Mouse (Mus musculus) B cell, adult 2 months (primary cell): ENCODE measurements around the gene Vps33b.
"Not testable (repeated sequence)": the region's sequence is repeated elsewhere in the genome, so short reads cannot be mapped to it uniquely, and the experiment has no call there.

ENCODE experiments used
- DNase-seq, 2 experiments: peaks; one replicate each; pipeline ENCODE4 v3.0.0; 2022

The Vps33b gene

DNA sequence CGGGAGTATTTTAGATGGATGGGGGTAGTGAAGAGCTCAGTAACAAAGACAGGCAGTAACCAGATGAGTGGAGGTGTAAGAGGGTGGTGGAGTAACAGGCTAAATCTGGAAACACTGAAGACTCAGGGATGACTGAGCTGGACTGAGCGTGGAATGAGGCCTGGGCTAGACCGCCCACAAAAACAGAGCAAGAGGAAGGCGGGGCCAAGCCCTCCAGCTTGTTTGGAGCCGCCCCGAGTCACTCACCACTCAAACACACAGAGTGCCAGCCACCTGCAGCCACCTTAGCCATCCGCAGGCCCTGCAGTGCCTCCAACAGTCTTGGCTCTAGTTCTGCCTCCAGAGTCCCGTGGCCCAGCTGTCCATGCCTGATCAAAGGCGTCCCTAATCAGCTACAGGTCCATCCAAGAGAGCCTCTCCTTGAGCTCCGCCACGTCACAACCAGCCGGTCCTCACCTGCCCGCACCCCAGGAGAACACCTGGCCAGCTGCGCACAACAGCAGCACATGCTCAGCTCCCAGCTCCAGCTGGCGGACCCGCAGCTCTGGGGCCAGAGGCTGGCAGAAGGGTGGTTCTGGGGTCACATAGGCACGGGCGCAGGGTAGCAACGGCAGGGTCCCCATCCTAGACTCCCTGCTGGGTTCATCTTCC is 50.5 kb downstream of the Vps33b start:
- DNase-seq = no peak

DNA sequence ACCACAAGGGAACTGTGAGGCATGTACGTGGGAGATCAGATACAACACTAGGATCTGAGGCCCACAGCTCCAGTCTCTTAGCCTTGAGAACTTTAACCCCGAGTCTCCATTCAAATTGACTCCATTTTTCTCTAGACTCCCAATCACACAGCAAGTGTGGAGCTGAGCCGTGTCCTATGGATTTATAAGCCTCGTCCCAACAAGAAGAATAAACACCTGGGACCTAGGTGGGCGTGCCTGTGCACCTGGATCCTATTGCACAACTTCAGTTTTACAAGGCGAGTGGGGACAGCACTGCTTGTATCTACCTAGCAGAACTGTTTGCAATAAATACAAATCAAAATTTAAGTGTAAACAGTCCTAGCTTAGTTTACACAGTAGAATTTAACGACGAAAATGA is 53.9 kb downstream of the Vps33b start:
- DNase-seq = no peak

DNA sequence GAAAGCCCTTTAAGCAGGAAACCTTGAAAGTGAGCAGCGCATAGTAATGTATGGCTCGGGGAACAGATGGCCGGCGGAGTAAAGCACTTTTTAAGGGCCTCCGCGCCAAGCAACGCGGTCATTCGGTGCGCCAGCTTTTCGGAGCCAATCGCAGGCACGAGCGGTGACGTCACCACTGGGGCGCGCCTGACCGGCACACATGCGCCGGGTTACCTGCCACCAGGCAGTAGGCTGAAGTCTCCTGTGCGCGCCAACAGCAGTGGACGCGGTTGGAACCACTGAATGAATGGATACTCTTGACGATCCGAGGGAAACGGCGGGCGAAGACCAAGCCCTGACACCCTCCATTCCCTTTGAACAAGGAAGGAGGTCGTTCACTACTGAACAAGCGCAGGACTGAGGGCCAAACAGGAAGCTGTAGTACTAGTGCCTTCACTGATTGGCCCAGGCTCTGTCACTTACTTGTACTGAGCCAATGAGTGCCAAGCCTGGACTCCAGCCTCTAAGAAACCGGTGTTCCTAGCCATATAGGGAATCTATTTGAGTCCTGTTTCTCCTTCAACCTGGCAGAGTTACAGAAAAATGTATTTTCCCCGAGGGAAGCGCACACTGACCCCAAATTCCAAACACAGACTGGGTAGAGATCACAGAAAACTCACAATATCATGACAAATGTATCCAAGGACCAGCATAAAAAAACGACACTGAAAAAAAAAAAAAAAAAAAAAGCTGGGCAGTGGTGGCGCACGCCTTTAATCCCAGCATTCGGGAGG is 54.8 kb downstream of the Vps33b start, which contains the start of gene Rccd1:
Gene Rccd1 (minus strand): TSS at position 412 of the 773 bp plus-strand sequence.
- DNase-seq = peak; percentile 96

DNA sequence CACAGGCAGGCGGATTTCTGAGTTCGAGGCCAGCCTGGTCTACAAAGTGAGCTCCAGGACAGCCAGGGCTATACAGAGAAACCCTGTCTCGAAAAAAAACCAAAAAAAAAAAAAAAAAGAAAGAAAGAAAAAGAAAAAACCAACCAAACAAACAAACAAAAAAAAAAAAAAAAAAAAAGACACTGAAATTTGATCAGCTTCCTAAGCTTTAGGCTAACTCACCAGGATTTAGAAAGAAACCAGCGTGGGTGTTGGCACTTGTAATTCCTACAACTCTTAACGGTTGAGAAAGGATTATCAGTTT is 55.3 kb downstream of the Vps33b start:
- not testable (repeated sequence) for DNase-seq

DNA sequence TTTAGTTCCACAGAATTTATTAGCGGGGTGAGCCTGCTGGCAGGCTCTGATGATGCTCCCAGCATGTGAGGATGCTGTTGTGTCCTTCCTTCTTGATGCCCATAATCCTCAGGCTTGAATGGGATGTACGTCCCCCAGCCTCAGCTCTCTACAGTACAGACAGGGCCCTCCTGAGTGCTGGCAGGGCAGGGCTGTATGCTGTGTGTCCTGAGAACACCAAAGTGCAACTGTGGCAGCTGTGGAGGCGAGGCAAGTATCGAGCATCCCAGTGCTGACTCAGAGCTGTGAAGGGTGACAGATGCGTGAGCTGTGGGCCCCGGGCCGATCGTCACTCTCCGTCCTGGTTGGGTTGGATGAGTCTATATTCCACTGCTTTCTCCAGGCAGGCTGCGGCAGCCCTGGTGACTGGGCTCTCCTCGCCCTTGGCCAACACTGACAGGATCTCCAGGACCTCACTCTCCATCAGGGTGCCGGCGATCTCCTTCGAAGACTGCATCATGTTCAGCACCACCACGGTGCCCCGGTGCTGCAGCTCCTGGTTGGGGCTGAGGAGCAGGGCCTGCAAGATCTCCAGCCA is 55.9 kb downstream of the Vps33b start:
- DNase-seq = no peak

DNA sequence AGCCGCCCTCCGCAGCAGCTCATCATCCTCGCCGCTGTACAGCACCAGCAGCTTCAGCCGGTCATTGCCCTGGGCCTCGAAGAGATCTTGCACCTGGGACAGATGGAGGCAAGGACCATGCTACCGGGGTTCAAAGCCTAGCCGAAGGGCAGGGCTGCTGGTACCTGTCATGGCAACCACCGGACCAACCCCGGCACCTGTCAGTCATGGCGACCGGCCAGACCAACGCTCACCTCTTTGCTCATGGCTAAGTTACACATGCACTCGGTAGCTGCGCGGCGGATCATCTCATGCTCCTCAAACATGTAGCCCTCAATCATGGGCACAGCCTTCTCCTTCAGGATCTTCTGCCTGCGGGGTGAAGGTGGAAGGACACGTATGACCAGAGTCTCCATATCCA is 56.6 kb downstream of the Vps33b start:
- DNase-seq = no peak

DNA sequence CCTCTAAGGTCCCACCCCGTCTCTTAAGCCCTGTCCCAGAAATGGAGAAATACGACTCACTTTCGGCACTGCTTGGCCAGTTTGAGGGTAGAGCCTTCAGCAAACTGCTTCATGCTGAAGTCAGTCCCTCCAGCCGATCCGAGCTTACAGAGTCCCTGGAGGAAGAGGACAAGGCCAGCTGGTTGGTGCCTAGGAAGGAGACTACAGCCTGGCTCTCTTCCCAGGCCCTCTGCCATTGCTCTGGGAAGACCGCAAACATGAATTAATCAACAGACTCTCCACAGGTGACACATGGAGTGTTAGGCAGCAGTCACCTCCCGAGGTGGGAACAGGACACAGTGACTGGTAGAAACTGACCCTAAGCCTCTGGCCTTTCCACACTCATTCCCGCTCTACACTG is 60.8 kb downstream of the Vps33b start:
- DNase-seq = no peak

DNA sequence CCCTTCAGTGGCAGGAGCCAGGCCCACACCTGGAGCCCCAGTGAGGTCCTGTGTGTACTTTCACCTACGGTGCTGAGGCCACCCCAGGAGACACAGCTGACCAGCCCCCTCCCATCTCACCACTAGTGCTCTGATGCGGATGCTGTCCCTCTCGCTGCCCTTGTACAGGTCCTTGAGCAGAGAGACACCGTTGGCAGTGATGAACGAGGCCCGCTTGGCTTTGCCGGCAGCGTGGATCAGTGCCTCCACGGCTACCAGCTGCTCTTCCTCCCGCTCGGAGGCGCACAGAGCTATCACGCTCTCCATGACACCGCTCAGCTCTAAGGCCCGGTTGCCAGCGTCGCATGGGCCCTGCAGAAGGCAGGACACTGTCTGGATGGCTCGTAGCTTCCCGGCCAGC is 62.0 kb downstream of the Vps33b start:
- DNase-seq = no peak

DNA sequence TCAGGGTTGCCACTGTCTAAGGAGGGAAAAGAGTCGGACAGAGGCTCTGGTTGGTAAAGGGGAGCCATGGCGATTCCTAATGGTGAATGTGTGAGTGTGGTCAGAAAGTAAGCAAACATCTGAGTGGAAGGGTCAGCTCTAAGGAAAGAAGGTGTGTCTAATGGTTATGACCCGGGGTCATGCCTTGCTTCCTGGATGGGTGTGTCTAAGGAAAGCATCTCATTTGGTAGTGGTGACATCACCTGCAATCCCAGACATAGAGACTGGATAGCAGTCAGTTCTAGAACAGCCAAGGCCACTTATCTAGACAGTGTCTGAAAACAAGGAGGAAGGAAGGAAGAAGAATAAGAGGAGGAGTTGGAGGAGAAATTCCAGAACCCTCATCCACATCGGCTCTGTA is 65.4 kb downstream of the Vps33b start:
- no peak for DNase-seq

DNA sequence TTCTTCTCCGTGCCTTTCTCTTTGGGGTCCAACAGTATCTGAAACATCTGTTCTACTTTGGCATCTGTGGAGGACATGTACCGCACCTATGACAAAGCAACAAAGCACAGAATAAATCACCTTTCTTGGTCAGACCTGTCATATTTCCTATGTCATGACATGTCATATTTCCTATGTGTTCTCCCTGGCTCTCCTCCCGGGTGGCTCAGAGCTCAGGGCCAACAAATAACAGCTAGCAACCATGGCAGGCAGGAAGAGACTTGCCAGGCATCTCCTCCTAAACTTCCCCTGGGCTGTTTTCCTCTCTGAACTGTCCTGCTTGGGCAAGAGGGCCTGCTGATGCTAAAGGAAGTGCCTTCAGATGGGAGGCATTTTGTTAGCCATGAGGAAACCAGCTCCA is 67.5 kb downstream of the Vps33b start:
- DNase-seq = no peak

DNA sequence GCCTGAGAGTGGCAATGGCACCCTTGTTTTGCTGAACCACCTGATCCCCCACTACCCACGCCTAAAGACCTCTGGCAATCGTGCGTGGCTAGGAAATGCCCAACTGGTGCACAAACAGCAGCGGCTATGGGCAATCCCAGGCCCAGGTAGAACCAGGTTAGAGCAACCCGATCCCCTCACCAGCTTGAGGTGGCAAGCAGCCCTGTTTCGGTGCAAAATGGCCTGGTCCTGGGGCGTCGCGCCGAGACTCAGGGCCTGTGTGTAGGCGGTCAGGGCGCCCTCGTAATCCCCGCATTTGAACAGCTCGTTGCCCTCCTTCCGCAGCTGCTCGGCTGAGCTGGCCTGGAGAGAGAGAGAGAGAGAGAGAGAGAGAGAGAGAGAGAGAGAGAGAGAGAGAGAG is 69.9 kb downstream of the Vps33b start:
- DNase-seq = peak; percentile 25 to 32

DNA sequence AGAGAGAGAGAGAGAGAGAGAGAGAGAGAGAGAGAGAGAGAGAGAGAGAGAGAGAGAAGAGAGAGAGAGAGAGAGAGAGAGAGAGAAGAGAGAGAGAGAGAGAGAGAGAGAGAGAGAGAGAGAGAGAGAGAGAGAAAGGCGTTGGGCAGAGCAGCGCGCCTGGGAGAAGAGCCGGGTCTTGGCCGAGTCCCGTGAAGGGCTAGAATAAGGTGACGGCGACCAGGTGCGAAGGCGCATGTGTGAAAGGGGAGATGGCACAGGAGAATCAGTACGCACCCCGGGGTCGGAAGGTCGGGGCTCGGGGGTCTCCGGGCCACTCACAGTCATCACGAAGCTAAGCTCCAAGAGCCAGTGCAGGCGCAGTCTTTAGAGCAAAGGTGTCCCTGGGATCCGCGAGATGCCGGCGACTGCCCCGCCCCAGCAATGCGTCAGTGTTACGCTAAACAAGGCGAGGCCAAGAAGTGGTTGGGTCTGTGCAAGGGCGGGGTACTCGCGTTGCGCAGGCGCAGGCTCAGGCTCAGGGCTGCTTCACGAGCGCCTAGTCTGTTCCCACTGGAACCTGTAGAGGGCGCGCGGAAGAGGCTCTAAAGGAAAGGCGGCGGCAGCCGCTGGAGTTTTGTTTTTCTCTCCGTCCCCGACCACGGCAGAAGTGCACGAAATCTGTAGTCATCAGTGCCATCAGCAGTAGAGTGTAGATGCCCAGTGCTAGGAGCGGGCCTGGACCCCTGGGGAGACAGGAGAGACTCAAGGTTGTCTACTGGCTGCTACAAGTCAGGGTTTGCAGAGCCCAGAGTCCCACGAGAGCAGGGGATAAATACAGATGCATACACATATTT is 70.6 kb downstream of the Vps33b start:
- DNase-seq = peak; percentile 96

DNA sequence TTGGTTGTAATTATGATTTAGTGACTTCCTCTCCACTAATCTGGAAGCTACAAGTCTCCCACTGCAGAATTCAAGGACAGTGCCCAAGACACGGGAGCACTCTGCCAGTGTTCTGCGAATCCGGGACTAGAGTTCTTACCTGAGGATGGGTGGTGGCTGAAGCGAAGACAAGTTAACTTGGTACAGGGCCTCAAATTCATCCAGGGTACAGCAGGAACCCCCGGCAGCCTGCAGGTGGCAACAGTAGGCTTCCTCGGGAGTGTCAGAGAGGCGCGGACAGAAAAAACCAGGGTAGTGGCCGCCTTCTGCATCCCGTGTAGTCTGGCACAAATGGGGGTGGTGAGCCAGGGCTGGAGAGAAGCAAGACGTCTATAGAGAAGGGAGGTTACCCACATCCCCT is 71.3 kb downstream of the Vps33b start, which contains the start of gene Unc45a:
Gene Unc45a (minus strand): TSS at position 213 of the 400 bp plus-strand sequence.
- peak; percentile 77 to 80 for DNase-seq
